Mouse (Mus musculus) intestine, postnatal 0 days (tissue): ENCODE measurements around the gene Nrip2. TPM values are rescaled to one million over a fixed set of nuclear protein-coding genes. Genes with fewer than 3 reads are reported as not detected.

Experiments
- ATAC-seq: fragments of 200-750 bp; cut with Nextera tagmentation; 2 replicates; pipeline ENCODE4 v1.8.0; 2017; ENCODE audit warnings: mild to moderate bottlenecking, moderate TSS enrichment, moderate library complexity
- H3K27ac ChIP-seq: fragments of 300-500 bp; sonication (generic); 2 replicates; pipeline ENCODE4 v1.5.1; 2014; ENCODE audit warnings: mild to moderate bottlenecking, low read depth, low read length, moderate library complexity
- H3K27me3 ChIP-seq: fragments of 300-500 bp; sonication (generic); replicated peaks from 2 replicates; pipeline ENCODE4 v1.6.1; 2014; ENCODE audit warnings: low read length, mixed read lengths; ENCODE audit not compliant: control insufficient read depth, insufficient read depth
- H3K36me3 ChIP-seq: fragments of 300-500 bp; sonication (generic); 2 replicates; pipeline ENCODE4 v1.6.1; 2014; ENCODE audit warnings: mild to moderate bottlenecking, moderate library complexity; ENCODE audit not compliant: control insufficient read depth, insufficient read depth
- H3K4me1 ChIP-seq: fragments of 300-500 bp; sonication (generic); replicated peaks from 2 replicates; pipeline ENCODE4 v1.6.1; 2014; ENCODE audit warnings: antibody characterized with exemption, low read length, mixed read lengths; ENCODE audit not compliant: control insufficient read depth, insufficient read depth
- H3K4me2 ChIP-seq: fragments of 300-500 bp; sonication (generic); replicated peaks from 2 replicates; pipeline ENCODE4 v1.6.1; 2014; ENCODE audit warnings: low read depth, mild to moderate bottlenecking, moderate library complexity
- H3K4me3 ChIP-seq: fragments of 300-500 bp; sonication (generic); 2 replicates; pipeline ENCODE4 v1.5.1; 2014; ENCODE audit warnings: low read depth, low read length
- H3K9ac ChIP-seq: fragments of 300-500 bp; sonication (generic); 2 replicates; pipeline ENCODE4 v1.6.1; 2014; ENCODE audit warnings: mild to moderate bottlenecking, low read depth, low read length
- H3K9me3 ChIP-seq: fragments of 300-500 bp; sonication (generic); 2 replicates; pipeline ENCODE4 v1.6.1; 2016; ENCODE audit warnings: mixed run types; ENCODE audit not compliant: control insufficient read depth
- CTCF ChIP-seq: sonication (generic); IDR thresholded peaks from 2 replicates; pipeline ENCODE4 v1.5.1; 2016; ENCODE audit warnings: low read depth, mild to moderate bottlenecking, control low read depth, antibody characterized with exemption, moderate library complexity
- WGBS: fragments of 180-500 bp; shearing (Covaris S2); extraction: QIAGEN DNeasy Blood & Tissue Kit; methylation state at CpG from one replicate; pipeline ENCODE4 v1.1.7; 2014; 5-methylcytosine and 5-hydroxymethylcytosine counted together
- polyA plus RNA-seq: library from polyadenylated mRNA; unstranded; fragments of >200 nt; fragmentation: Nextera tagmentation; extraction: Ambion mirVana; gene quantifications from 2 replicates; pipeline ENCODE4 v1.2.1, GENCODE M21; 2015

The Nrip2 gene
- polyA plus RNA-seq, 1 experiment from 2014 or later: 2.3 TPM

GRCm38 (mm10) chr6:128423496-128424268, 24.6 kb downstream of the Nrip2 start:
- Histone ChIP-seq H3K27ac (peak overlapping the region; percentile 94; the same call in 1 of the 2 replicates), H3K4me1 (peaks cover 5% of the 10 kb centered on the region)
- no peak for ATAC-seq

GRCm38 (mm10) chr6:128424269-128425019, 25.3 kb downstream of the Nrip2 start, which contains the start of gene Itfg2:
TSS of gene Itfg2 (minus strand) at chr6:128424931.
- Histone ChIP-seq H3K9me3 (no peaks in the 10 kb centered on the region), H3K9ac (peak within 1 kb of the TSS; percentile 77), H3K4me1 (peaks cover 5% of the 10 kb centered on the region), H3K27me3 (no peaks in the 10 kb centered on the region), H3K4me2 (peak within 1 kb of the TSS; percentile 74), H3K27ac (peak within 1 kb of the TSS; percentile 94), H3K4me3 (peak within 1 kb of the TSS; percentile 72), H3K36me3 (peaks cover 19% of the 10 kb centered on the region)
- TF ChIP-seq CTCF: no peak
- under 1% methylated on average over 42 of the region's 42 CpGs for WGBS
- peak; percentile 96 for ATAC-seq

More at GRCm38 (mm10) chr6:128423496-128424268, 24.6 kb downstream of the Nrip2 start:
- H3K27me3 ChIP-seq: no peaks in the 10 kb centered on the region
- peak overlapping the region; percentile 74 for H3K4me2 ChIP-seq
- peak overlapping the region; percentile 77 for H3K9ac ChIP-seq
- H3K9me3 ChIP-seq: no peaks in the 10 kb centered on the region
- no peak for TF ChIP-seq CTCF
- H3K36me3 ChIP-seq: peaks cover 12% of the 10 kb centered on the region
- 33% methylated on average over 15 of the region's 16 CpGs for WGBS
- H3K4me3 ChIP-seq: peak overlapping the region; percentile 72

GRCm38 (mm10) chr6:128425046-128425445, 25.9 kb downstream of the Nrip2 start:
- no peak for TF ChIP-seq CTCF
- H3K27ac ChIP-seq: peak overlapping the region; percentile 94
- no peak for ATAC-seq
- WGBS: 19% methylated on average over 9 of the region's 9 CpGs
- H3K9me3 ChIP-seq: no peaks in the 10 kb centered on the region
- H3K4me1 ChIP-seq: peaks cover 5% of the 10 kb centered on the region
- H3K4me3 ChIP-seq: peak overlapping the region; percentile 72
- peaks cover 25% of the 10 kb centered on the region for H3K36me3 ChIP-seq
- peak overlapping the region; percentile 74 for H3K4me2 ChIP-seq
- H3K9ac ChIP-seq: peak overlapping the region; percentile 77
- no peaks in the 10 kb centered on the region for H3K27me3 ChIP-seq

- H3K4me1 ChIP-seq: peaks cover 5% of the 10 kb centered on the region
- no peak overlapping the region for H3K4me3 ChIP-seq
- no peak overlapping the region for H3K27ac ChIP-seq
- no peak for TF ChIP-seq CTCF
- WGBS: 83% methylated on average over 5 of the region's 5 CpGs
- no peaks in the 10 kb centered on the region for H3K9me3 ChIP-seq
- H3K27me3 ChIP-seq: no peaks in the 10 kb centered on the region
- H3K36me3 ChIP-seq: peaks cover 48% of the 10 kb centered on the region
- no peak overlapping the region for H3K9ac ChIP-seq
- no peak for ATAC-seq
- no peak overlapping the region for H3K4me2 ChIP-seq
Observed at GRCm38 (mm10) chr6:128427571-128427970, 28.5 kb downstream of the Nrip2 start.

GRCm38 (mm10) chr6:128429300-128429699, 30.2 kb downstream of the Nrip2 start:
- 100% methylated on average over 2 of the region's 2 CpGs for WGBS
- H3K27me3 ChIP-seq: no peaks in the 10 kb centered on the region
- H3K4me2 ChIP-seq: no peak overlapping the region
- H3K4me1 ChIP-seq: no peaks in the 10 kb centered on the region
- H3K27ac ChIP-seq: no peak overlapping the region
- TF ChIP-seq CTCF: no peak
- H3K9ac ChIP-seq: no peak overlapping the region
- no peak overlapping the region for H3K4me3 ChIP-seq
- ATAC-seq: no peak
- H3K36me3 ChIP-seq: peaks cover 65% of the 10 kb centered on the region
- no peaks in the 10 kb centered on the region for H3K9me3 ChIP-seq

GRCm38 (mm10) chr6:128429826-128430225, 30.7 kb downstream of the Nrip2 start:
- 74% methylated on average over 6 of the region's 6 CpGs for WGBS
- no peak overlapping the region for H3K4me2 ChIP-seq
- H3K27ac ChIP-seq: no peak overlapping the region
- no peak for ATAC-seq
- no peaks in the 10 kb centered on the region for H3K9me3 ChIP-seq
- TF ChIP-seq CTCF: no peak
- H3K27me3 ChIP-seq: no peaks in the 10 kb centered on the region
- H3K36me3 ChIP-seq: peaks cover 70% of the 10 kb centered on the region
- no peaks in the 10 kb centered on the region for H3K4me1 ChIP-seq
- H3K9ac ChIP-seq: no peak overlapping the region
- no peak overlapping the region for H3K4me3 ChIP-seq
